Mouse (Mus musculus) lung, postnatal 0 days (tissue): ENCODE data around the gene Lman1l.

Experiments
- CTCF ChIP-seq: IDR thresholded peaks from 2 replicates; pipeline ENCODE4 v1.5.1; 2016; ENCODE audit warnings: antibody characterized with exemption, mild to moderate bottlenecking
- EP300 ChIP-seq: IDR thresholded peaks from 2 replicates; pipeline ENCODE4 v1.6.1; 2016; ENCODE audit warnings: antibody characterized with exemption, mild to moderate bottlenecking, control low read depth

- TF ChIP-seq CTCF = no peak
- no peak for TF ChIP-seq EP300
Measured at GRCm38 (mm10) chr9:57594174-57594509, 26.4 kb downstream of the Lman1l start.
